Mouse (Mus musculus): ENCODE measurements around the gene Mlkl. TPM values are rescaled to one million over a fixed set of nuclear protein-coding genes. Genes with fewer than 3 reads are reported as not detected.

The Mlkl gene
- 100 to 1,000 TPM in 15 of 26 experiments, 10 to 100 TPM in 11; 32.9 to 278 (median 111) TPM for total RNA-seq (2018; cell fraction: chromatin; rRNA removed)
- total RNA-seq (2018; cell fraction: cytosol; rRNA removed), result 100 to 1,000 TPM in 13 of 26 experiments, 10 to 100 TPM in 13; 26.2 to 143 (median 84.1) TPM
- 100 to 1,000 TPM in 16 of 26 experiments, 10 to 100 TPM in 10; 31.9 to 318 (median 114) TPM for total RNA-seq (2018; cell fraction: nucleus; rRNA removed)
- polyA plus RNA-seq (2018), result 31.1 to 43.3 TPM (median 39.9 TPM) in 3 replicates

- peaks cover 44% of the 10 kb centered on the region for H3K79me2 ChIP-seq (ENCODE audit: inconsistent target)
- H3K27ac ChIP-seq, result peak within 1 kb of the TSS; percentile 94
- WGBS (ENCODE audit: missing documents), result under 1% methylated on average over 29 of the region's 29 CpGs
- peak within 1 kb of the TSS; percentile 85 for H3K4me3 ChIP-seq (ENCODE audit: inconsistent target)
- peaks cover 10% of the 10 kb centered on the region; the same call in 1 of the 2 replicates for H3K36me3 ChIP-seq (ENCODE audit: inconsistent target)
These were observed at the start of gene Mlkl for GRCm38 (mm10) chr8:111337890-111338347. Gene Mlkl (minus strand): TSS chr8:111338177.

GRCm38 (mm10) chr8:111385915-111386314, 47.9 kb upstream of the Mlkl start:
- no peak overlapping the region for H3K4me3 ChIP-seq (ENCODE audit: inconsistent target)
- no peaks in the 10 kb centered on the region for H3K79me2 ChIP-seq (ENCODE audit: inconsistent target)
- no peaks in the 10 kb centered on the region for H3K36me3 ChIP-seq (ENCODE audit: inconsistent target)
- WGBS (ENCODE audit: missing documents), result 66% methylated on average over 9 of the region's 9 CpGs
- no peak overlapping the region for H3K27ac ChIP-seq

- Histone ChIP-seq H3K4me3 (ENCODE audit: inconsistent target) (no peak overlapping the region), H3K36me3 (ENCODE audit: inconsistent target) (no peaks in the 10 kb centered on the region), H3K79me2 (ENCODE audit: inconsistent target) (no peaks in the 10 kb centered on the region), H3K27ac (no peak overlapping the region)
- WGBS (ENCODE audit: missing documents), result 61% methylated on average over 2 of the region's 2 CpGs
These were observed 46.7 kb upstream of the Mlkl start for GRCm38 (mm10) chr8:111384628-111385027.

- WGBS (ENCODE audit: missing documents), result 97% methylated on average over 6 of the region's 6 CpGs
- Histone ChIP-seq H3K79me2 (ENCODE audit: inconsistent target) (no peaks in the 10 kb centered on the region), H3K27ac (no peak overlapping the region), H3K4me3 (ENCODE audit: inconsistent target) (no peak overlapping the region), H3K36me3 (ENCODE audit: inconsistent target) (no peaks in the 10 kb centered on the region)
These were observed 37.2 kb upstream of the Mlkl start for GRCm38 (mm10) chr8:111375192-111375591.

GRCm38 (mm10) chr8:111369711-111370110, 31.7 kb upstream of the Mlkl start:
- WGBS (ENCODE audit: missing documents), result 54% methylated on average over 9 of the region's 9 CpGs
- Histone ChIP-seq H3K27ac (no peak overlapping the region), H3K4me3 (ENCODE audit: inconsistent target) (no peak overlapping the region), H3K36me3 (ENCODE audit: inconsistent target) (no peaks in the 10 kb centered on the region), H3K79me2 (ENCODE audit: inconsistent target) (no peaks in the 10 kb centered on the region)

GRCm38 (mm10) chr8:111367350-111367749, 29.4 kb upstream of the Mlkl start:
- 91% methylated on average over 8 of the region's 8 CpGs for WGBS (ENCODE audit: missing documents)
- H3K36me3 ChIP-seq (ENCODE audit: inconsistent target), result no peaks in the 10 kb centered on the region
- H3K4me3 ChIP-seq (ENCODE audit: inconsistent target), result no peak overlapping the region
- no peak overlapping the region for H3K27ac ChIP-seq
- no peaks in the 10 kb centered on the region for H3K79me2 ChIP-seq (ENCODE audit: inconsistent target)

GRCm38 (mm10) chr8:111366610-111367234, 28.7 kb upstream of the Mlkl start:
- H3K4me3 ChIP-seq (ENCODE audit: inconsistent target), result no peak overlapping the region
- no peaks in the 10 kb centered on the region for H3K36me3 ChIP-seq (ENCODE audit: inconsistent target)
- WGBS (ENCODE audit: missing documents), result 44% methylated on average over 14 of the region's 14 CpGs
- H3K79me2 ChIP-seq (ENCODE audit: inconsistent target), result no peaks in the 10 kb centered on the region
- H3K27ac ChIP-seq, result no peak overlapping the region

- no peak overlapping the region for H3K27ac ChIP-seq
- 86% methylated on average over 8 of the region's 8 CpGs for WGBS (ENCODE audit: missing documents)
- H3K4me3 ChIP-seq (ENCODE audit: inconsistent target), result no peak overlapping the region
- H3K36me3 ChIP-seq (ENCODE audit: inconsistent target), result no peaks in the 10 kb centered on the region
- H3K79me2 ChIP-seq (ENCODE audit: inconsistent target), result no peaks in the 10 kb centered on the region
These were observed 25.5 kb upstream of the Mlkl start for GRCm38 (mm10) chr8:111363489-111363888.

- Histone ChIP-seq H3K36me3 (ENCODE audit: inconsistent target) (no peaks in the 10 kb centered on the region), H3K4me3 (ENCODE audit: inconsistent target) (no peak overlapping the region), H3K27ac (no peak overlapping the region), H3K79me2 (ENCODE audit: inconsistent target) (no peaks in the 10 kb centered on the region)
- 72% methylated on average over 7 of the region's 7 CpGs for WGBS (ENCODE audit: missing documents)
These were observed 22.7 kb upstream of the Mlkl start for GRCm38 (mm10) chr8:111360579-111361209.

GRCm38 (mm10) chr8:111359936-111360335, 22.0 kb upstream of the Mlkl start:
- H3K27ac ChIP-seq, result no peak overlapping the region
- no peaks in the 10 kb centered on the region for H3K36me3 ChIP-seq (ENCODE audit: inconsistent target)
- no peak overlapping the region for H3K4me3 ChIP-seq (ENCODE audit: inconsistent target)
- WGBS (ENCODE audit: missing documents), result 89% methylated on average over 5 of the region's 5 CpGs
- no peaks in the 10 kb centered on the region for H3K79me2 ChIP-seq (ENCODE audit: inconsistent target)

GRCm38 (mm10) chr8:111358905-111359304, 20.9 kb upstream of the Mlkl start:
- no peaks in the 10 kb centered on the region for H3K36me3 ChIP-seq (ENCODE audit: inconsistent target)
- no peak overlapping the region for H3K4me3 ChIP-seq (ENCODE audit: inconsistent target)
- H3K79me2 ChIP-seq (ENCODE audit: inconsistent target), result no peaks in the 10 kb centered on the region
- WGBS (ENCODE audit: missing documents), result 89% methylated on average over 1 of the region's 1 CpGs
- no peak overlapping the region for H3K27ac ChIP-seq

- Histone ChIP-seq H3K27ac (no peak overlapping the region), H3K4me3 (ENCODE audit: inconsistent target) (no peak overlapping the region), H3K79me2 (ENCODE audit: inconsistent target) (no peaks in the 10 kb centered on the region), H3K36me3 (ENCODE audit: inconsistent target) (no peaks in the 10 kb centered on the region)
- 98% methylated on average over 4 of the region's 4 CpGs for WGBS (ENCODE audit: missing documents)
These were observed 19.5 kb upstream of the Mlkl start for GRCm38 (mm10) chr8:111357433-111357832.

- 92% methylated on average over 8 of the region's 9 CpGs for WGBS (ENCODE audit: missing documents)
- H3K79me2 ChIP-seq (ENCODE audit: inconsistent target), result no peaks in the 10 kb centered on the region
- H3K27ac ChIP-seq, result no peak overlapping the region
- H3K4me3 ChIP-seq (ENCODE audit: inconsistent target), result no peak overlapping the region
- no peaks in the 10 kb centered on the region for H3K36me3 ChIP-seq (ENCODE audit: inconsistent target)
These were observed 15.5 kb upstream of the Mlkl start for GRCm38 (mm10) chr8:111353497-111353896.

- H3K27ac ChIP-seq, result no peak overlapping the region
- 96% methylated on average over 5 of the region's 5 CpGs for WGBS (ENCODE audit: missing documents)
- H3K4me3 ChIP-seq (ENCODE audit: inconsistent target), result no peak overlapping the region
These were observed 14.3 kb upstream of the Mlkl start for GRCm38 (mm10) chr8:111352289-111352688.

GRCm38 (mm10) chr8:111350577-111350976, 12.6 kb upstream of the Mlkl start:
- Histone ChIP-seq H3K4me3 (ENCODE audit: inconsistent target) (no peak overlapping the region), H3K79me2 (ENCODE audit: inconsistent target) (no peaks in the 10 kb centered on the region), H3K27ac (no peak overlapping the region), H3K36me3 (ENCODE audit: inconsistent target) (no peaks in the 10 kb centered on the region)
- WGBS (ENCODE audit: missing documents), result 88% methylated on average over 6 of the region's 6 CpGs

More at GRCm38 (mm10) chr8:111352289-111352688, 14.3 kb upstream of the Mlkl start:
- H3K79me2 ChIP-seq (ENCODE audit: inconsistent target), result no peaks in the 10 kb centered on the region
- H3K36me3 ChIP-seq (ENCODE audit: inconsistent target), result no peaks in the 10 kb centered on the region

Measured in macrophage (primary cell).